Mouse (Mus musculus) embryonic fibroblast, embryonic 13.5 days (primary cell): ENCODE measurements around the gene Mrfap1. TPM values are rescaled to one million over a fixed set of nuclear protein-coding genes. Genes with fewer than 3 reads are reported as not detected.
A peak's percentile ranks its signal among the peaks of the same experiment; 100 is the strongest.
"Not testable (repeated sequence)": the region's sequence is repeated elsewhere in the genome, so short reads cannot be mapped to it uniquely, and the experiment has no call there.

ENCODE experiments used
- H3K27ac ChIP-seq: 2 replicates; pipeline ENCODE4 v1.5.1; 2012; ENCODE audit warnings: low read length, control low read depth, inconsistent platforms; ENCODE audit not compliant: insufficient read depth
- H3K4me1 ChIP-seq: 2 replicates; pipeline ENCODE4 v1.6.1; 2011; ENCODE audit warnings: low read length; ENCODE audit not compliant: control insufficient read depth, insufficient read depth
- H3K4me3 ChIP-seq: 2 replicates; pipeline ENCODE4 v1.5.1; 2011; ENCODE audit warnings: mild to moderate bottlenecking, control low read depth, low read length; ENCODE audit not compliant: insufficient read depth
- CTCF ChIP-seq: IDR thresholded peaks from 2 replicates; pipeline ENCODE4 v1.5.1; 2011; ENCODE audit warnings: mild to moderate bottlenecking, control low read depth, low read length, moderate library complexity, borderline replicate concordance; ENCODE audit not compliant: insufficient read depth
- POLR2A ChIP-seq: IDR thresholded peaks from 2 replicates; pipeline ENCODE4 v1.6.1; 2011; ENCODE audit warnings: low read depth, mild to moderate bottlenecking, control low read depth, low read length, moderate library complexity
- polyA plus RNA-seq: library from polyadenylated mRNA; stranded (reverse); fragments of >200 nt; gene quantifications from 2 replicates; pipeline ENCODE4 v1.2.4, GENCODE M21; 2011; ENCODE audit warnings: low read depth; ENCODE audit not compliant: missing spikeins, insufficient read length

The Mrfap1 gene
- 316 and 394 TPM in 2 replicates for polyA plus RNA-seq

DNA sequence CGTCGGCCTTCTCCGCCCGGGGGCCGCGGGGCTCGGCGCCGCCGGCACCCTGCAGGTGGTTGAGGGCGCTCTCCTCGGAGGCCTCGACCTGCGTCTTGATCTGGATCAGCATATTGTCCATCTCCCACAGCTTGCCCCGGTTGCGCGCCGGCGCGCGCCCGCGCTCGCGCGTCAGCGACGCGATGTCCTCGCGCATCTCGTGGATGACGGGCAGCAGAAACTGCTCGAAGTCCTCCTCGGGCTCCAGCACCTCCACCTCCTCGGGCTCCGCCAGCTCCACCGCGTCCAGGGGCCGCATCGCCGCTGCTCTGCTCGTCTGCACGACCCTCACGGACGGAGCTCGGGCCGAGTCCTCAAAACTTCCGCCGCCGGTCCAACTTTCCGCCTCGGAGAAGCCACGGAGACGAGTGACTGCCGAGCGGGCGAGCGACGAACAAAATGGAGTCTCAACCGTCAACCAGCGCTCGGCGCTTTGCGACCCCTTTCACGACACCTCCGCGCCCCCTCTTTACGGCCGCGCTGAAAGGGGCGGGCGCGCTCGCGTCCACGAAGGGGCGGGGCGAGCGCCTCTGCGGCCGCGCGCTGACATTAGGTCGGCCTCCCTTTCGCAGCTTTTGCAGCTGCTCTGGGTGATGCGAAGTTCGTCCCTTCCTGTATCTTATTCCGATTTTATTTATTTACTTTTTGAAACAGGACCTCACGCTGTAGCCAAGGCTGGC lies at the start of gene Mrfap1:
TSS of gene Mrfap1 (minus strand) at position 477 of the 719 bp plus-strand sequence.
- Histone ChIP-seq H3K27ac (peak within 1 kb of the TSS; percentile 93), H3K4me3 (peak within 1 kb of the TSS; percentile 46)
- not testable (repeated sequence) for H3K4me1 ChIP-seq
- peak; percentile 83 for TF ChIP-seq POLR2A

DNA sequence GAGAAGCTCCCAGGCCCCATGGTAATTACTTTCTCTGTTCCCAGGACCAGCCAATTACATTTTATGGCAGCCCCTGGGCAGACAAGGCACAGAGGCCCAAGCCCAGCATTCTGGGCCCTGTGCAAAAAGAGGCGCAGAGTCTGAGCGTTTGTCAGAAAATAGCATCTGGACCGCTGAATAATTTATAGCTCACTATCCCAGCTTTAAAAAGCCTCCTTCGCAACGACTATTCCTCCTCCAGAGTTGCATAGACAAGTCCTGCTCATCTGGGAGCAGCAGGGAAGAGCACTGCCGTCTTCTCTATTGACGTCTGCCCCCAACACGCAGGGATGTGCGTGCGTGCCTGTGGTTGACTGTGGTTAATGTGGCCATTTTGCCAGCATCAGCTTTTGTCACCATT lies 47.9 kb upstream of the Mrfap1 start:
- TF ChIP-seq POLR2A, result no peak
- TF ChIP-seq CTCF, result no peak
- Histone ChIP-seq H3K4me3 (no peak overlapping the region), H3K4me1 (peaks cover 3% of the 10 kb centered on the region; the same call in 1 of the 2 replicates), H3K27ac (no peak overlapping the region)

DNA sequence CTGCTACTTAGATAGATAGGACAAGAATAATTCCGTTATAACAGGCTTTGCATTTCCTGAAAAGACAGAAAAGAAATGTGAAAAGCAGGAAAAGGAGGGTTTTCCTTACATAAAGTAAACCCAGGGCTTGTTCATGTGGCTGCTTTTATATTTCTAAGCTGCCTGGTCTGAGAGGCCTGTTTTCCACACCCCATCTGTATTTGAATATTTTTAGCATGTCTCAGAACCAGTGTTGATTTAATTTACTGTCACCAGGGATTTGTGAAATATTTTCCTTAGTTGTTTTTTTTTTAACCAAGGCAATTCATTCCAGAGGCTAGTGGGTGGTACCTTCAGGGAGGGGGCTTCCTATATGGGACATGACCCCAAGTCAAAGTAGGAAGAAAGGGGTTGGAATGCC lies 45.1 kb upstream of the Mrfap1 start:
- Histone ChIP-seq H3K4me1 (peaks cover 3% of the 10 kb centered on the region; the same call in 1 of the 2 replicates), H3K4me3 (no peak overlapping the region), H3K27ac (no peak overlapping the region)
- TF ChIP-seq CTCF (no peak), POLR2A (no peak)

DNA sequence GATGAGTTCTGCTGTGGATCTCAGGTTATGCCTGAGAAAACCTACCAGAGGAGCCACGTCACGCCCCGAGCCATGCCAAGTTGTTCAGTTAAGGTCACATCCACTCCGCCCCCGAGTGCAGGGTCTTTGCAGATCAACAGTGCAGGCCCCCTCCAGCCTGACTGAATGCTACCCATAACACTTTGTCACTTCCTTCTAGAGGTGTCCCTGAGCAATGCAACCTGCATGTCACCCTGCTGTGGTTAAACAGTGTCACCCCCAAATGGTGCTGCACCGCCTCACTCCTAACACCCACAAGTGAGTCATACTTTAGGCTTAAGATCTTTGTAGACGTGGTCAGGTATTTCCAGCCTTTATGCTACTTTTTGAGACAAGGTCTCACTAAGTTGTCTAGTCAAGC lies 43.5 kb upstream of the Mrfap1 start:
- H3K4me1 ChIP-seq, result peaks cover 3% of the 10 kb centered on the region; the same call in 1 of the 2 replicates
- H3K4me3 ChIP-seq, result no peak overlapping the region
- TF ChIP-seq POLR2A (no peak), CTCF (no peak)
- no peak overlapping the region for H3K27ac ChIP-seq

DNA sequence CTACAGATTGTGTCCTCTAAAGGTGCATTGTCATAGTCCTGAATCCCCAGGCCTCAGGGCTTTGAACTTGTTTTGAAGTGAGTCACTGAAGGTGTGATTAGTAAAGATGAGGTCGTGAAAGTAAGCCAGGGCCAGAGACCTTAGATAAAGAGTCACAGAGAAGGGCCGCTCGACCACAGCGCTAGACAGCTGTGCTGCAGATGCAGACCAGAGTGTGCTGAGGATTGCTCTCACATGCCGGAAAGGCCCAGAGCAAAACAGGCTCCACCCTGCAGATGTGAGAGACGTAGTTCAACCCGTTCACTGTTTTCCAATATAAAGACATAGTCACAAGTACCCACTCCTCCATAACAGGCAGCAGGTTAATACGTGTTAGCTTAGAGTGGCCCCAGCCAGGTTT lies 43.0 kb upstream of the Mrfap1 start:
- Histone ChIP-seq H3K4me1 (peaks cover 3% of the 10 kb centered on the region; the same call in 1 of the 2 replicates), H3K4me3 (no peak overlapping the region), H3K27ac (no peak overlapping the region)
- TF ChIP-seq POLR2A, result no peak
- TF ChIP-seq CTCF, result no peak

DNA sequence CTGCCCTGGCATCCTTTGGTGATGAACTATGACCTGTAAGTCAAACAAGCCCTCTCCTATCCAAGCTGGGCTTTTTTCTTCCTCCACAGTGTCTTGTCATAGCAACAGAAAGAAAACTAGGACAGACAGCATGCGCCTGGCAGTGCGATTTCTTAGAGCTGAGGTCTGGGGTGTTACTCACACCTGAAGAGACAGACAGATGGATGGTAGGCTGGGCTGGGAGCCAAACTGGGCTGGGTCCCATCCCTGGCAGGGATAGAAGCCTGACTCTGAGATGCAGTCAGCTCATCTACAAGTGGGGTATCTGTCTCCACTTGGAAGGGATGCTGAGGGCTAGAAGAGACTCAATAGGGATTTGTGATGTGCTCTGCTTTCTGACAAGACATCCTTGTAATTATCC lies 42.5 kb upstream of the Mrfap1 start:
- peaks cover 3% of the 10 kb centered on the region; the same call in 1 of the 2 replicates for H3K4me1 ChIP-seq
- no peak overlapping the region for H3K4me3 ChIP-seq
- H3K27ac ChIP-seq, result no peak overlapping the region
- TF ChIP-seq POLR2A (no peak), CTCF (no peak)

DNA sequence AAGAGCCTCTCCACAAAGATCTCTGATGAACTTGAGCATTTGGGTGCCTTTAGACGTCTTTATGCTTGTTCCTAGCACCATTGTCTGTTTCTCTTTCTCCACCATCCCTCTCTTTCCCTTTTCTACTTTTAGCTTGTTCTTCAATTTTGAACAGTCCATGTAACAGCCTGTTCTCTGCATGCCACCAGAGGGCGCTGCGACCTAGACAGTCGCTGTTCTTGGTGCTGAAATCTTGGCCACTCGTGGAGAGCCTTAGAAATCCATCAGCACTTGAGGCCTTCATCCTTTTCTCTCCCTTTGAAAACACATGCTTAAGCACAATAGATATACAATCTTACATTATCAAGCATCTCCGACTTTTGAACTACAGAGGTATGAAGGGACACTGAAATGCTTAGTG lies 39.4 kb upstream of the Mrfap1 start:
- TF ChIP-seq POLR2A, result no peak
- TF ChIP-seq CTCF, result peak; percentile 96; the same call in 1 of the 2 replicates
- Histone ChIP-seq H3K4me1 (no peaks in the 10 kb centered on the region), H3K27ac (no peak overlapping the region), H3K4me3 (no peak overlapping the region)

DNA sequence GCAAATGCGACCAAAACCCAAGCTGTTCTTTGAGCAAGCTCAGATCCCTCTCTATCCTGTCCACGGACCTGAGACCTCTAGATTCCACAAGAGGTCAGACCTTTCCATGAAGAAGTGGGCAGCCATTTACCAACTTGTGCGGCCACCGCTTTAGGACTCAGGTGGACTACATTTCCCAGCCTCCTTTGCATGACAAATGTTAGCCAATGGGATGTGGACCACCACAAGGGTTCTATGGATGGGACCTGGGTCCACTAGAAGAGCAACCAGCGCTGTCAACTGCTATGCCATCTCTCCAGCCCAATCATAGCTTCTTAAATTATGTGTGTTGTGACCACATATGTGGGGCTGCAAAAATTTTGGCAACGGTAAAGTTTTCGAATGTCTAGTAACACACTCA lies 34.7 kb upstream of the Mrfap1 start:
- TF ChIP-seq CTCF (no peak), POLR2A (no peak)
- H3K4me1 ChIP-seq, result no peaks in the 10 kb centered on the region
- H3K27ac ChIP-seq, result no peak overlapping the region
- no peak overlapping the region for H3K4me3 ChIP-seq

DNA sequence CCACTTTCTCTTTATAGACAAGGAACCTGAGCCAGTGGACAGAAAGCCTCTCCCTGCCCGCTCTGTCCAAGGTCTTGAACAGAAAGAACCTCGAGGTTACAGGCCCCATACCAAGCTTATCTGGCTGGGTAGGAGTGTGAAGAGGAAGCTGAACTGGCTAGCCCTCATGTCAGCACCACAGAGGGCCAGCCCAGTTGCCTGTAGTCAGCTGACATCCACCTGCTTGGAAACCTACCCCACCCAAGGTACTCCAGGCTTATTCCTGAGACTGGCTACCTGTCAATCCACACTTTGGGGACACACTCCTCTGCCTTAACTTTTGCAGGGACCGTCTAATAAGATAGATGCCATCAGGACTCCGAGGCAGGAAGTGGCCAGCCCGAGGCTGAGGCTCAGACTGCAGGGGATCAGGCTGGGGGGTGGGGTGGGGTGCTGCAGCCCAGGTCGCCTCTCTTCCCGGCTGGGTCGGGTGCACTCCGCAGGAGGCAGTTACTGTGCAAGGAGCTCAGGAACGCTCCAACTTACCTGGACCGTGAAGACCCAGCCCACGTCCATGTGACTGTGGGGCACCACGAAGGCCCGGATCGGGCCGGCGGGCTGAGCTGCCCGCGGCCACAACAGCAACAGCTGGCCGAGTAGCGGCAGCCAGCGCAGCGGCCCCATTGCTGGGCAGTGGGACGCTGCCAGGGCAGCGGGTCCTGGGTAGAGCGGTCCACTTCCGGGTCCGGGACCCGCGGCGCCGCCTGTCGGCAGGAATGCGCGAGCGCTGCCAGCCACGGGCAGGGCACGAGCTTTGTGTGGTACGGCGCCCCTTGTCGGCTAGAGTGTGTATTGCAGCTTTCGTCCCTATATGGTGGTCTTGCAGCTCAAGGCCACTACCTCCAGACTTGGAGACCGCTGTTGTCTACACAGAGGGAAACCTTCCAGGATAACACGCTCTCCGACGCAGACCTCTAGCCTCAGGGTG lies 33.6 kb upstream of the Mrfap1 start, which contains the start of gene Man2b2:
TSS of gene Man2b2 (minus strand) at position 741 of the 967 bp plus-strand sequence.
- H3K4me3 ChIP-seq, result peak within 1 kb of the TSS; percentile 65
- no peaks in the 10 kb centered on the region for H3K4me1 ChIP-seq
- no peak within 1 kb of the TSS for H3K27ac ChIP-seq
- TF ChIP-seq POLR2A (peak; percentile 66), CTCF (peak; percentile 93)

DNA sequence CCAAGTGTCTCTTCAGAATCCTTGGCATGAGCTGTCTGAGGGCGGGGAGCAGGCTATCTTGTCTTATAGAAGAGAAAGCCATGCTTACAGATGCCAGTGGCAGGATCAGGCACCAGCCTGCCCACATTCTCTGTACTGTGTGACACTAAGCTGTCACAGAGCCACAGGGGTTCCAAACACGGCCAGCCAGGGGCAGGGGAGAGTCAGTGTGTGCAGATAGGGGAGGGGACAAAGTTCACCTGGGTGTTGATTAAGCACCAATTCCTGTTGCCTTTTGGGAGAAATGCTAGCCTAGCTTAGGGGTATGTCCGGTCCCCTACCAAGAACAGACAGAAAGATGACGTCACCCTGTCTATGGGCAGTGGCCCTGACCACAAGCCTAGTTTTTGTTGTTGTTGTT lies 32.5 kb upstream of the Mrfap1 start:
- no peak overlapping the region for H3K27ac ChIP-seq
- H3K4me1 ChIP-seq, result no peaks in the 10 kb centered on the region
- no peak overlapping the region for H3K4me3 ChIP-seq
- TF ChIP-seq CTCF (no peak), POLR2A (no peak)
